Mouse (Mus musculus) T-cell, adult 2 months (primary cell): ENCODE results near the gene Zfp316.

ENCODE experiments used
- DNase-seq: peaks from one replicate; pipeline ENCODE4 v3.0.0; 2022; ENCODE audit warnings: low spot score

The Zfp316 gene

GRCm38 (mm10) chr5:143222287-143222686, 47.5 kb downstream of the Zfp316 start:
- no peak for DNase-seq

- no peak for DNase-seq
Measured at GRCm38 (mm10) chr5:143220996-143221395, 48.8 kb downstream of the Zfp316 start.

GRCm38 (mm10) chr5:143213832-143214231, 56.0 kb downstream of the Zfp316 start:
- no peak for DNase-seq

GRCm38 (mm10) chr5:143205015-143205414, 64.8 kb downstream of the Zfp316 start:
- no peak for DNase-seq
